Mouse (Mus musculus) kidney, adult 2 months (tissue): ENCODE measurements at regions not wholly inside any gene's neighbourhood (a gene's known extent, or its start where the extent isn't known, plus 50 kb on each side); places are given as distances from the start of the nearest gene placed in this dataset.

Source experiments
- CTCF ChIP-seq: fragments of 200-500 bp; conservative IDR thresholded peaks from 2 replicates; pipeline ENCODE4 v1.5.1; 2011; ENCODE audit warnings: low read depth, mild to moderate bottlenecking, control low read depth, low read length, moderate library complexity, mixed read lengths; ENCODE audit not compliant: insufficient read depth, insufficient read length
- POLR2A ChIP-seq: fragments of 200-500 bp; IDR thresholded peaks from one replicate; pipeline ENCODE4 v1.6.1; 2011; ENCODE audit warnings: low read depth, low read length, control low read depth

DNA sequence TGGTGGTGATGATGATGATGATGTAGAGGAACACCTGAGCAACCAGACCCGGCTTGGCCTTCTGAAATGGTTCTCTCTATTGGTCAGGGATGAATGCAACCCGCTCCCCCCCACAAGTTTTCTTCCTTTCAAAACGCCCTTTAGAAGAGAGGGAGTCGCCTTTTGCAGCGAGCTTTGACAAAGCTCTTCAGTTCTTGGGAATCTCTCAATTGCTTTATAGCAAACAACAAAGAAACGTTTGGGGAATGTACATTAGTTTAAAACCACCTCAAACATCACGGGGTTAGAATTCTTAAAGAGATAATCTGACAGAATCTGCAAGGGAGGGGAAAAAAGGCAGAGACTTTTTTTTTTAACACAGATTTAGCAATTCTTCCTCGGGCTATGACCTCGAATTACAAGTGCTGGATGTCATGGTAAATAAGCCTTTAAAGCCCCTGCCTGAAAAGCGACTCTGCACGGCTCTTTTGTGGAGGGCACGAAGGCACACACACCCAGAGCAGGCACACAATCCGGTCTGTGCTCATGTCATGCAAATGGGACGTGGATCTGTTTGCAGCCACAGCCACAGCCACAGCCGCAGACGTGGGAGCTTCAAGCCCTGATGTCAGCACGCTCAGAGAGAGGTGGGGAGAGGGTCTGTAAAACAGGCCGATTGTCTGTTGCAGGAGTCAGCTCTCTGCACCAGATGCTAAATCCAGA is 81.2 kb upstream of the Msx2 start:
- no peak for TF ChIP-seq CTCF
- no peak for TF ChIP-seq POLR2A
